Mouse (Mus musculus): Measurements from ENCODE around the gene Slc35e4.
"Not testable (repeated sequence)": the region's sequence is repeated elsewhere in the genome, so short reads cannot be mapped to it uniquely, and the experiment has no call there.

Gene Slc35e4

DNA sequence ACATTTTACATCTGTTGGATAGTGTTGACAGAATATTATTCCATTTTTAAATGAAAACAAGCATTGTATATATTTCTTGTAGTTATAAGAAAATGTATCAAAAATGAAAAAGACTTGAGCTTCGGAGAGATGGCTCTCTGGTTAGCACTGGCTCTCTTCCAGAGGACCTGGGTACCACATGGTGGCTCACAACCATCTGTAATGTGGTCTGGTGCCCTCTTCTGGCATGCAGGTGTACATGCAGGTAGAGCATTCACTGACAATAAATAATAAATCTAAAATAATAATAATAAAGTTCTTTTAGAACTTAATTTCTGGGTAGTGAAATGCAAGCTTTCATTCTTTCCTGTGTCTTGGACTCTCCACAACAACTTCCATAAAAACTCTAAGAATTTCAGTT, 4.3 kb upstream of the Slc35e4 start:
- no peak for DNase-seq (ENCODE audit: low read depth, low spot score)

DNA sequence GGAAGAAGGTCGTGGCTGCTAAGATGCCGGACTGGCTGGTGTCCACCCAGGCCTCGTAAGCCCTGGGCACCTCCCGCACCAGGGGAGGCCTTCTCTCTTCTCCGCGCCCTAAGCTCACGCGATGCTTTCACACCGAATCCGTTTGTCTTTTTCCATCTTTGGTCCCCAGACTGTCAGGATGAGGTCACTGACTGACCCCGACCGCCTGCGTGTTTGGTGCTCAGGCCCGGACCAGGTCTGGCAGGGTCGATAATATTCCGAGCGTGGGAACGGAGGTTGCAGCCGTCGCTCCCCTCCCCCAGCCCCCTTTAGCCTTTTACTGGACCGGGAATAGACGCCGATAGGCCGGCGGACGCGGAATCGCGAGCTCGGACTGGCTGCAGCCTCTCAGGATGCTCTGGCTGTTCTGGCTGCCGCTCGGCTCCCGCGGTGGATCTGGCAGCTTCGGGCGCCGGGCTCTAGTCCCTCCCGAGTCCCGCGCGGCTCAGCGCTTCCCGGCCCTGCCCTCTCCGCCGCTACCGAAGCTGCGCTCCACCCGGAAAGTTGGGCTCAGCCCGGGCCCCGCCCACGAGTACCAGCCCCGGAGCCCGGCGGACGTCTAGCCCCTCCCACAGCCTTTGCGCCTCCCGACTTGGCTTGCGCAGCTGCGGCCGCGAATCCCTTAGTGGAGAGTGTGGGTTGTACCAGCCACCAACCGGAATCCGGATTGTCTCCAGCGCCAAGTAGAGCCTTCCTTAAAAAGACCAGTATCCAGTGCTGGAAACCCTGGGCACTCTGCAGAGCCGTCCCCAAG, 952 bp downstream of the Slc35e4 start:
- peak; percentile 87 for DNase-seq (ENCODE audit: low read depth, low spot score)

DNA sequence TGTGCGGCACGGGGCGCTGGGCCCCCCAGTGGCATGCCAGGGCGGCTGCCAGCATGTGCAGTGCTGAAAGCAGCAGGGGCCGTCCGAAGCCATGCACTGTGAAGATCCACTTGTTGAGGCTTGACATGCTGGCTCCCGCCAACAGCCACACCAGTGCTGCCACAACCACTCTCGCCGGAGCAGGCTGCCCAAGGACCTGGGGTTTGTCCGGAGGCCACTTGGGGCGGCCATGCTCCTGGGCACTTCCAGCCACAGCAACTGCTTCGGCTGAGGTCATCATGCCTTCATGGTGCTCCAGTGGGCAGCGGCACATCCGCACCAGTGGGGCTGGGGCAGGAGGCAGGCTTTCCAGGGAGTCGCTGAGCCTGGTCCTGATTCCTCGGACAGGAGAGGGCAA, 1.6 kb downstream of the Slc35e4 start:
- DNase-seq (ENCODE audit: low read depth, low spot score) = no peak

GRCm38 (mm10) chr11:3912100-3912874, 2.2 kb downstream of the Slc35e4 start:
- no peak for DNase-seq (ENCODE audit: low read depth, low spot score)

- DNase-seq (ENCODE audit: low read depth, low spot score) = not testable (repeated sequence)
These were observed 3.0 kb downstream of the Slc35e4 start for GRCm38 (mm10) chr11:3911440-3911839.

GRCm38 (mm10) chr11:3910513-3911310, 3.8 kb downstream of the Slc35e4 start:
- peak; percentile 90 for DNase-seq (ENCODE audit: low read depth, low spot score)

DNA sequence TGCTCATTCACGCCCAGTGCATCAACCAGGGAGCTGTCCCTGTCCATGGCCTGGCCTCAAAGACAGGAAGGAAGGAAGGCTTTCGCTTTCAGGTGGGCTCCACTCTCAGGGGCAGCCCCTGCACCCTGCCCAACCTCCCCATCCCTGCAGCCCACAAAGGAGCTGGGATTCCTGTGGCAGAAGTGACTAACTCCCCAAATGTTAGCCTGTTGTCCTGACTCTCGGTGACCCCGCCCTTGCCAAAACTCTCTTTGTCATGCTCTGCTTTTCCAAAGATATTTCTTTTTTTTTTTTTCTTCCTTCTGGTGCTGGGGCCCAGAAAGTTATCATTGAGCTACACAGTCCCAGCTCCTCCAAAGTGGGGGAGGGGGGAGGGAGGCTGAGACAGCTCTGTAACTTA, 5.2 kb downstream of the Slc35e4 start:
- no peak for DNase-seq (ENCODE audit: low read depth, low spot score)

DNA sequence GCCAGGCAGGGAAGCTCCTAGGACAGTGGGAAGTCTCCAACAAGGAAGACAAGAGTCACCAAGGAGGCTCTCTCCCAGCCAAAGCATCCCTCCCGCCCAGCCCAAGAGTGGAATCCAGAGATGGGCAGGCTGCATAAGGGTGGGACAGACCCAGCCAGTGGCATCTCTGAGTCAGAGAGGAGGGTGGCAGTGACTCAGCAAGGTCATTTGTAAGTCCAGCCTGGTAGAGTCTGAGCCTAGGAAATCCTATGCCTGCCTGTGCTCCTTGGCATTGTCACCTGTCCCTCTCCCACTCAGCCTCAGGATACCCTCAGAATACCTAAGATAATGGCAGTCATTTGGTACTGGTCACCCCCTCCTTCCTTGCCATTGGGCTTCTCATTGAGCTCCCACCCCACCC, 9.0 kb downstream of the Slc35e4 start:
- no peak for DNase-seq (ENCODE audit: low read depth, low spot score)

GRCm38 (mm10) chr11:3904673-3905072, 9.8 kb downstream of the Slc35e4 start:
- DNase-seq (ENCODE audit: low read depth, low spot score) = no peak

DNA sequence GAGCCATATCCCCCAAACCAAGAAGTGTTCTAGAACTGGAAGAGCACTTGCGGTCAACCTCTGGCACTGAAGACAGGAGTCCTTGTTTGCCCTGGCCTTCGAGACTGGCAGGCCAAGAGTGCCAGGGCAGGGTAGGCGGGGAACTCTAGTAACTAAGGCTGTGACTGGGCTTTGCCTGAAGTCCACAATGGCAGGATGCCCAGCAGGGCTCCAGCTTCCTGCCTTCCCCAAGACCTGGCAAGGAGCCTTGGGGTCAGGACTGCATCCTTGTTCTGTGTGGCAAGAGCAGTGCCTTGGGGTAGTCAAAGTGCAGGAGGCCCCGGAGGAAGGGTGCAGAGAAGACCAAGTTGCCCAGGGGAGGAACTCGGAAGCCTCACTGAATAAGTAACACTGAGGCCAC, 11.4 kb downstream of the Slc35e4 start:
- DNase-seq (ENCODE audit: low read depth, low spot score) = peak; percentile 87

DNA sequence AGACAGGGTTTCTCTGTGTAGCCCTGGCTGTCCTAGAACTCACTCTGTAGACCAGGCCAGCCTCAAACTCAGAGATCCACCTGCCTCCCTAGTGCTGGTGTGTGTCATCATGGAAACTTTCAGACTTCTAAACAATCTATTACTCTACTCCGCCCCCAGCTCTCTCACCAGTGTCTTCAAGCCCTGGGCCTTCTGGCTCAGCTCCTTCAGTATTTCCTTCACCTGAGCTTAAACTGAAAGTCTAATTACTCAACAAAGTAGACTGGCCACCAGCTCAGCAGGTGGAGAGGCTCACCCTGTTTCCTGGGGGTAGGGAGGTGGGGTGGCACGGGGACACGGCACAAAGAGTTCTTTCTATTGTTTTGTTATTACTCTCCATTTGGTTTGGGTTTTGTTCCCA, 11.9 kb downstream of the Slc35e4 start:
- DNase-seq (ENCODE audit: low read depth, low spot score) = no peak

- no peak for DNase-seq (ENCODE audit: low read depth, low spot score)
These were observed 14.2 kb downstream of the Slc35e4 start for GRCm38 (mm10) chr11:3900296-3900695.

- DNase-seq (ENCODE audit: low read depth, low spot score) = no peak
These were observed 18.5 kb downstream of the Slc35e4 start for GRCm38 (mm10) chr11:3895933-3896332.

DNA sequence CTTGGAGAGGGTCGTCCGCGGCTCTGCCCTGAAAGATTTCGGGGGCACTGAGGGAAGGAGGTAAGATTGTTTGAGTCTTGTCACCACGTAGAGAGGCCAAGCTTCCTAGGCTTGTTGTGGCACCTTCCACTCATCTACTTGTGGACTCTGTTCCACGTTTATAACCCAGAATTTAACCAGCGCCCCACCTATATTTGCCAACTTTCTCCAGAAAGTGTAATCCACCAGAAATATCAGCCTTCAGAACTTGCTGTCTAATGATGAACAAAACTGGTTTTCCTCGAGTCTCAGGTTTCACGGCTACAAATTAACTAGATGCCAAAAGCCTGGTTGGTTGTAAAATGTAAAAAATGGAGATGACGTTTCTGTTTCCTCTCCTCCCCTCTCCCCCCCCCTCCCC, 19.0 kb downstream of the Slc35e4 start:
- DNase-seq (ENCODE audit: low read depth, low spot score) = no peak

DNA sequence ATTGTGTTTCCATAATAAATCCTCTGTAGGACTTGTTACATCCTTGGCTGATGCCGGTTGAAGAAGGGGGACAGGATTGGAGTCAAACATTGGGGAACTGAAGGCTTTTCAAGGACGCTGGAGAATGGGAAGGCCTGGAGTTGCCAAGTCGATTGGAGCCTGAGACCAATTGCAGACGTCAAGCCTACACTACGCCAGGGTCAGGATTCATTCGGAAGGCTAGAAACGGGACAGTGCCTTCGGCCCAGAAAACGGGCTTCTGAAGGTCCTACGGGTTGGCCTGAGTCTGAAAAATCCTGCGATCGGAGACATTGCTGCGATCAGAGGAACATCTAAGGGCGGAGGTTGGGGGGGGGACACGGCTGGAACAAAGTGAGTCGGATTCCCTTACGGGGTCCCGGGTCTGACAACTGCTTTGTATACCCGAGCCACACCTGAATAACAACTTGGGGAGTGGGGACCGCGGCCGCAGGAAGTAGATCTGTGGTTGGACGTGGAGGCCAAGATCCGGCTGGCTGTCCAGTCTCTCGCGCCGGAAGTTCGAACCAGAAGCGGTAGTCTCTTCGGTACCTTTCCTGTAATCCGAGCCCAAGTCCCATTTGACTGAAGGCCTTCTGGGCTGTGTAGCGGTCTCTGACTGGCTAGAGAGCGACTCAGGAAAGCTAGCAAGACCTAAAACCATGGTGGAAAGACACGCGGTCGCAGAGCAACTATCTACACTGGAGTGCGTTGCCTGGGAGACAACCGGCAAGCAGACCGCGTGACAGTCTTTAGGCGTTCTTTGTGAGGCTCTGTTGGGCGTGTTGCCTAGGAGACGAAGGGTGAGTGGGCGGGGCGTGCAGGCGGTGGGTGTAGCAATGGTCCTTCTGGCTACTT, 19.8 kb downstream of the Slc35e4 start, which contains the start of the genes 4921536K21Rik and Dusp18:
Gene 4921536K21Rik, minus strand, starts transcription at position 693 of the 876 bp plus-strand sequence.
Gene Dusp18, plus strand, starts transcription at position 835 of the 876 bp plus-strand sequence.
- DNase-seq (ENCODE audit: low read depth, low spot score) = peak; percentile 80

DNA sequence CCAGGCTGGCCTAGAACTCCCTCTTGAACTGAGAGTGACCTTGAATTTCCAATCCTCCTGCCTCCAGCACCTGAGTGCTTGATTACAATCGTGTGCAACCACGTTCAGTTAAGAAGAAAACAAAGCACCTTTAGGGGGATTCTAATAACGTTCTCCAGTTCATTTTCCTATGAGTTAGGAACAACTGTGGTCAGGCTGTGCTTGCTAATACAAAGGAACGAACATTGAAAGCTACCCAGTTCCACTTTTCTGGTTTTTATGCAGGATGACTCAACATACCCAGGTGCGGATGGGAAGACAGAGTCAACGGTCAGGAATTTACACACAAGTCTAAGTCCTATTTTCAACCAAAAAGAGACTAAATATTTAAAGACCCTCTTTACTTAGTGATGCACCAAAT, 20.5 kb downstream of the Slc35e4 start:
- no peak for DNase-seq (ENCODE audit: low read depth, low spot score)

- no peak for DNase-seq (ENCODE audit: low read depth, low spot score)
These were observed 27.1 kb downstream of the Slc35e4 start for GRCm38 (mm10) chr11:3887331-3887730.

GRCm38 (mm10) chr11:3883711-3884110, 30.8 kb downstream of the Slc35e4 start:
- no peak for DNase-seq (ENCODE audit: low read depth, low spot score)

- peak; percentile 62 for DNase-seq (ENCODE audit: low read depth, low spot score)
These were observed 34.6 kb downstream of the Slc35e4 start for GRCm38 (mm10) chr11:3879836-3880235.

DNA sequence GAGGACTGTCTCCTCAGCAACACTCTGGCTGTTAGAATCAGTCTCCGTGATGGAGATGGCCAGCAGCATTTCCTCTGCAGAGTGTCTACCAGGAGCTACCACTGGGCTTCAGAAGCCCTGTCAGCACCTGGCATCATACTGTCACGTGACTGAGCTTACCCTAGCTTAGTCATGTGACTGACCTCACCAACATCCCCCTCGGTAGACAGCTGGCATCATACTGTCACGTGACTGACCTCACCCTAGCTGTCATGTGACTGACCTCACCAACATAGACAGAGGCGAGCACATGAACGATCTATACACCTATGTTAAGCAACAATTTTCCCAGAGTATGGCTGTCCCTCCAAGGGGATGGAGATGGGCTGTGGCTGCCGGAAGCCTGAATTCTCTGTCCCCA, 35.8 kb downstream of the Slc35e4 start:
- DNase-seq (ENCODE audit: low read depth, low spot score) = no peak

DNA sequence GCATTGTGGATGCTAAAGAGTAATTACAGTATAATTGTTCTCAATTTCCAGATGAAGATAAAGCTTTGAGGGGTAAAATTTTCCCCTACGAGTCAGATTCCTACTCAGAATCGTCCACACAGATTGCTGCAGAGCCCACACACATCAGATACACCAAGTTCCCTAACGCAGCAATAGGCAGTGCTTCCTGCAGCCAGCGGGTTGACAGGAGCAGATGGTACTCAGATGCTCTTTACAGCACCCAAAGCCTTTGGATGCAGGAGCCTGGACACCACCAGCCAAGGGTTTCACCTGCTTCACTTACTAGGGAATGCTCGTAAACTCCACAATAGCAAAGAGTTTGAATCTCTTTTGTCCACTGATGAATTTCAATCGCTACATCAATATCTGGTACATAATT, 38.0 kb downstream of the Slc35e4 start:
- DNase-seq (ENCODE audit: low read depth, low spot score) = no peak

All from skeletal muscle tissue, adult 2 months (tissue).